Mouse (Mus musculus): ENCODE data around the gene Acss2. TPM values are rescaled to one million over a fixed set of nuclear protein-coding genes. Genes with fewer than 3 reads are reported as not detected.

Gene Acss2
- polyA plus RNA-seq, 1 experiment: 514 TPM

Other genes with a start within 250 kb of the Acss2 start
- 428 and 471 TPM in 2 replicates for gene Map1lc3a, start 241.7 kb upstream of the Acss2 start, polyA plus RNA-seq (2012; ENCODE audit: insufficient read depth, insufficient read length, missing spikeins)
- gene Pigu, start 160.5 kb upstream of the Acss2 start, polyA plus RNA-seq (2012; ENCODE audit: insufficient read depth, insufficient read length, missing spikeins): 19.0 and 20.3 TPM in 2 replicates
- gene Trp53inp2, start 136.9 kb upstream of the Acss2 start, polyA plus RNA-seq (2012; ENCODE audit: insufficient read depth, insufficient read length, missing spikeins): 229 and 288 TPM in 2 replicates
- 11.5 and 13.5 TPM in 2 replicates for gene Ncoa6, start 44.1 kb upstream of the Acss2 start, polyA plus RNA-seq (2012; ENCODE audit: insufficient read depth, insufficient read length, missing spikeins)
- gene Ggt7, start 289 bp downstream of the Acss2 start, polyA plus RNA-seq (2012; ENCODE audit: insufficient read depth, insufficient read length, missing spikeins): not detected in 2 replicates
- 15.7 and 25.5 TPM in 2 replicates for gene Gss, start 74.9 kb downstream of the Acss2 start, polyA plus RNA-seq (2012; ENCODE audit: insufficient read depth, insufficient read length, missing spikeins)
- 0.16 and 1.2 TPM in 2 replicates for gene Myh7b, start 93.3 kb downstream of the Acss2 start, polyA plus RNA-seq (2012; ENCODE audit: insufficient read depth, insufficient read length, missing spikeins)
- gene Trpc4ap, start 174.4 kb downstream of the Acss2 start, polyA plus RNA-seq (2012; ENCODE audit: insufficient read depth, insufficient read length, missing spikeins): 52.3 and 69.5 TPM in 2 replicates
- gene Edem2, start 211.5 kb downstream of the Acss2 start, polyA plus RNA-seq (2012; ENCODE audit: insufficient read depth, insufficient read length, missing spikeins): 13.0 and 13.7 TPM in 2 replicates
- gene Gm17581, start 217.9 kb downstream of the Acss2 start, polyA plus RNA-seq (2012; ENCODE audit: insufficient read depth, insufficient read length, missing spikeins): not detected in 2 replicates
- 8.5 and 8.6 TPM in 2 replicates for gene Procr, start 233.2 kb downstream of the Acss2 start, polyA plus RNA-seq (2012; ENCODE audit: insufficient read depth, insufficient read length, missing spikeins)

Measured in brown adipose tissue, adult 24 weeks (tissue).